Mouse (Mus musculus) embryonic facial prominence, embryonic 11.5 days (tissue): ENCODE measurements at regions not wholly inside any gene's neighbourhood (a gene's known extent, or its start where the extent isn't known, plus 50 kb on each side); places are given as distances from the start of the nearest gene placed in this dataset.

Experiments used
- ATAC-seq: fragments of 200-750 bp; cut with Nextera tagmentation; replicated peaks from 2 replicates; pipeline ENCODE4 v1.8.0; 2017; ENCODE audit warnings: low read depth; ENCODE audit not compliant: insufficient number of reproducible peaks, low FRiP score, low TSS enrichment
- DNase-seq: peaks from one replicate; pipeline ENCODE4 v3.0.0-alpha.2; 2015; ENCODE audit warnings: low spot score
- H3K27ac ChIP-seq: fragments of 300-500 bp; sonication (generic); replicated peaks from 2 replicates; pipeline ENCODE4 v1.5.1; 2014; ENCODE audit warnings: mild to moderate bottlenecking, low read depth, low read length, control low read depth
- H3K27me3 ChIP-seq: fragments of 300-500 bp; sonication (generic); 2 replicates; pipeline ENCODE4 v1.6.1; 2014; ENCODE audit warnings: mild to moderate bottlenecking, low read length, moderate library complexity, mixed read lengths; ENCODE audit not compliant: control insufficient read depth, insufficient read depth
- H3K36me3 ChIP-seq: fragments of 300-500 bp; sonication (generic); replicated peaks from 2 replicates; pipeline ENCODE4 v1.6.1; 2014; ENCODE audit warnings: low read depth, mild to moderate bottlenecking, low read length, moderate library complexity, mixed read lengths; ENCODE audit not compliant: control insufficient read depth, insufficient read depth
- H3K4me1 ChIP-seq: fragments of 300-500 bp; sonication (generic); 2 replicates; pipeline ENCODE4 v1.6.1; 2014; ENCODE audit warnings: low read length, mixed read lengths; ENCODE audit not compliant: control insufficient read depth, insufficient read depth
- H3K4me2 ChIP-seq: fragments of 300-500 bp; sonication (generic); 2 replicates; pipeline ENCODE4 v1.6.1; 2014; ENCODE audit warnings: low read depth, mild to moderate bottlenecking, control low read depth, low read length, moderate library complexity
- H3K4me3 ChIP-seq: fragments of 300-500 bp; sonication (generic); 2 replicates; pipeline ENCODE4 v1.5.1; 2014; ENCODE audit warnings: low read depth, low read length, control low read depth
- H3K9ac ChIP-seq: fragments of 300-500 bp; sonication (generic); replicated peaks from 2 replicates; pipeline ENCODE4 v1.6.1; 2014; ENCODE audit warnings: mild to moderate bottlenecking, control low read depth, low read length
- H3K9me3 ChIP-seq: fragments of 300-500 bp; sonication (generic); replicated peaks from 2 replicates; pipeline ENCODE4 v1.6.1; 2016; ENCODE audit warnings: mild to moderate bottlenecking, low read length, inconsistent platforms, mixed read lengths; ENCODE audit not compliant: control insufficient read depth
- WGBS: fragments of 180-500 bp; shearing (Covaris S2); extraction: QIAGEN DNeasy Blood & Tissue Kit; methylation state at CpG from one replicate; pipeline ENCODE4 v1.1.7; 2014; 5-methylcytosine and 5-hydroxymethylcytosine counted together

DNA sequence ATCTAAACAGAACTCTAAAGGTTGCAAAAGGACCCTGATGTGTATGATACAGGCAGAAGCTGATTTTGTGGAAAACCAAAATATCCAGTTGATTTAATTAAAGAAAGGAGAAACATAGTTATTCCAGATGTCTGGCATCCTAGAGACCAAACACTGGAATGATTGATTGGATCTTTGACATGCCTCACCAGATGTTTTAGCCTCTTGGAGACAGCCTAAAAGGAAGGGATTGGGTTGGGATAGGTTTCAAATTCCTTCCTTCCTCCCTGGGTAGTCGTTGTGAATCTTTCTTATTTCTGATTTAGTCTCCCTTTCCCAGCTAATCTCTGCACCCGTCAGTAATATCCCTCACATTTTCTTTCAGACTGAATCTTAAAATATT is 190.9 kb upstream of the Gm9747 start:
- Histone ChIP-seq H3K9me3 (no peaks in the 10 kb centered on the region), H3K27ac (no peak overlapping the region), H3K4me2 (no peak overlapping the region), H3K4me1 (no peaks in the 10 kb centered on the region), H3K4me3 (no peak overlapping the region), H3K9ac (no peak overlapping the region), H3K36me3 (no peaks in the 10 kb centered on the region), H3K27me3 (no peaks in the 10 kb centered on the region)
- 0 out of 2 replicates have a peak, but pooled peaks have one; percentile 9 for ATAC-seq
- DNase-seq, result peak; percentile 63
- WGBS, result 20% methylated on average over 2 of the region's 2 CpGs

DNA sequence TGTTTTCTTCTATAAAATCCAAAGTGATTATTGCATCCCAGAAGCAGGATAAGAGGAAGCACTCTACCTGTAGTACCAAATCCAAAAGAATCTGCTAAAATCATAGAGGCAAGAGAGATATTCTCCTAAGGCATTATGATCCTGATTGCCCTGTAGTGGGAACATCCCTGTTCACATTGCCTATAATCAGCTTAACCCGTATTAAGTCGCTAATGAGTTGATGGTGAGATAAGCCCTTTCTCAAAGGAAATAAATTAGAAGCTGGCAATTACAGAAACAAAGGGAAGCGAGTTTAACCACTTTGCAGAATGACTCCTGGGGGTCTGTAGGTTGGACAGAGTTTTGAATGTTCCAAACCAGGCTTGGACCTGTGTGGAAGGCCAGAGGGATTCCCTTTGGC is 190.4 kb upstream of the Gm9747 start:
- Histone ChIP-seq H3K27me3 (no peaks in the 10 kb centered on the region), H3K9me3 (no peaks in the 10 kb centered on the region), H3K4me3 (no peak overlapping the region), H3K9ac (no peak overlapping the region), H3K36me3 (no peaks in the 10 kb centered on the region), H3K27ac (no peak overlapping the region), H3K4me2 (no peak overlapping the region), H3K4me1 (no peaks in the 10 kb centered on the region)
- ATAC-seq (no peak), DNase-seq (no peak)
- WGBS, result 39% methylated on average over 3 of the region's 3 CpGs

DNA sequence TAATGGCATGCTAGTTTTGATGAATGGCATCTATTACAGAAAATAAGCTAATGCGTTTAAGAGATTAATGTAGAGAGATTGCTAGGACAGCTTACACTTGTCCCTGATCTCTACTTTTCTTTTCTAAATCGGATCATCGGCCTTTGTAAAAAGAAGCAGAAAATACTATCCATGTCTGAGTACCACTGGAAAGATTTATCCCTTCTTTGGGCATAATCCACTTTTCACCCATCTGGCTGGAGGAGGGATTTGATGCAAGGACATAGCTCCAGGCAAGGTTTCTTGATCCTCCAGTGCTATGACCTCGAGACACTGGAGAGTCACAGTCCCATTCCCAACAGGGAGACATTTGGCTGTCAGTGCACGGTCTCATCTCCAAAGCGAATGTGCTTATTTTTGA is 166.6 kb upstream of the Gm9747 start:
- no peak overlapping the region for H3K4me3 ChIP-seq
- ATAC-seq (no peak), DNase-seq (no peak)
- H3K9me3 ChIP-seq, result no peaks in the 10 kb centered on the region
- no peak overlapping the region for H3K4me2 ChIP-seq
- no peak overlapping the region for H3K27ac ChIP-seq
- no peak overlapping the region for H3K9ac ChIP-seq
- no peaks in the 10 kb centered on the region for H3K4me1 ChIP-seq
- no peaks in the 10 kb centered on the region for H3K27me3 ChIP-seq
- WGBS, result 76% methylated on average over 6 of the region's 6 CpGs
- no peaks in the 10 kb centered on the region for H3K36me3 ChIP-seq

DNA sequence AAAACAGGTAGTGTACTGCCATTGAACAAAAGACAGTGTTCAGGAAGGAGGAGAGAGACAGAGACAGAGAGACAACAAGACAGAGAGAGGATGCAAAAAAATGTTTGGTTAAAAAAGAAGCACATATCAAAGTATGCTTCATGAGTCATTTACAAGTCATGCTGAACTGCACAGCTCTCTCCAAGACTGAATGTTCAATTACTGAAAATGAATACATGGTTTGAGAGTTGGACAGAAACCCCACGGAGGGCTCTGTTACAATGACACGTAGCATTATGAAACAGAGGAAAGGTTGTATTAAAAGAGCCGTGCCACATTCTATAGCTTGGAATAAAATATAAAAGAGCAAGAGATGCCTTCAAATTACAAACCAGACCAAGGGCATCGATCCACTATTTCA is 164.3 kb upstream of the Gm9747 start:
- Histone ChIP-seq H3K27ac (no peak overlapping the region), H3K36me3 (no peaks in the 10 kb centered on the region), H3K9me3 (no peaks in the 10 kb centered on the region), H3K27me3 (no peaks in the 10 kb centered on the region), H3K4me3 (no peak overlapping the region), H3K4me1 (no peaks in the 10 kb centered on the region), H3K9ac (no peak overlapping the region), H3K4me2 (no peak overlapping the region)
- 90% methylated on average over 4 of the region's 4 CpGs for WGBS
- DNase-seq (no peak), ATAC-seq (no peak)

DNA sequence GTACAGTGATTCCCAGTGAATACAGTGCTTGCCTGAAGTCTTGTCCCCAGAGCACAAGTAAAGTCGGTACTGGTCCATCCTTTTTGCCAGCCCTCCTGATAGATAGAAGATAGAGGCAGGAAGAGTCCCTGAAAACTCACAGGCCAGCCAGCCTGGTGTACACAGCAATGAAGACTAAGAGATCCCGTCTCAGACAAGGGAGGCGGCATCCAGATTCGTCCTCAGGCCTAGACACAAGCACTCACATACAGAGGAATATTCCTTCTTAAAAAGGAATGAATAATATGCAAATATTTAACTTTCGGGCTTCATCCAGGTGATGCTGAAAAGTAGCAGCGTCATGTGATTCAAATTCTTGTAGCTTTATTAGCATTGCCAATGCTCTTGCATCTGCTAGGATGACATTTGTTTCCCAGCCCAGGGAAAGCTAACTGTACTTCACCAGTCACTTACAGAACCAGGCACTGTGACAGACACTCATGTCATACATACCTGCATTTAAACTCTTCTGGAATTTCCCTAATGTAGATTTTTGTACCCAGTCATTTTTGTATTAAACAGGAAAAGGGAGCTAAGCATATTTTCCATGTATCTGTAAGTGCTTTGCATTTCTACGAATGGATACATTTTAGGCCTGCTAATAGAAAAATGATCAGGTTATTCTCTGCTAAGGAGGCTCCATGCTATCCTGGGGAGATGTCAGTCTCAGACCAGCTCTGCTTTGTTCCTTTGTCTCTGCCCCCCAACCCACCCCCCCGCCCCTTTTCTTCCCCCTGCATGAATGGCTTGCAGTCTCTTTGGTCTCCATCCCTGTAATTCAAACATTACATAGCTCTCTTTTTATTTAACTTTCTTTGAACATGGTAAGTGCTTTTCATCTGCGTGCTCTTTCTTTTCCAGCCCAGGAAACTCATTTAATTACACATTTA is 162.5 kb upstream of the Gm9747 start:
- no peaks in the 10 kb centered on the region for H3K27me3 ChIP-seq
- WGBS, result 60% methylated on average over 9 of the region's 9 CpGs
- H3K9ac ChIP-seq, result no peak overlapping the region
- no peak for ATAC-seq
- H3K4me3 ChIP-seq, result no peak overlapping the region
- H3K9me3 ChIP-seq, result no peaks in the 10 kb centered on the region
- H3K36me3 ChIP-seq, result no peaks in the 10 kb centered on the region
- no peaks in the 10 kb centered on the region for H3K4me1 ChIP-seq
- no peak for DNase-seq
- H3K27ac ChIP-seq, result no peak overlapping the region
- H3K4me2 ChIP-seq, result no peak overlapping the region

DNA sequence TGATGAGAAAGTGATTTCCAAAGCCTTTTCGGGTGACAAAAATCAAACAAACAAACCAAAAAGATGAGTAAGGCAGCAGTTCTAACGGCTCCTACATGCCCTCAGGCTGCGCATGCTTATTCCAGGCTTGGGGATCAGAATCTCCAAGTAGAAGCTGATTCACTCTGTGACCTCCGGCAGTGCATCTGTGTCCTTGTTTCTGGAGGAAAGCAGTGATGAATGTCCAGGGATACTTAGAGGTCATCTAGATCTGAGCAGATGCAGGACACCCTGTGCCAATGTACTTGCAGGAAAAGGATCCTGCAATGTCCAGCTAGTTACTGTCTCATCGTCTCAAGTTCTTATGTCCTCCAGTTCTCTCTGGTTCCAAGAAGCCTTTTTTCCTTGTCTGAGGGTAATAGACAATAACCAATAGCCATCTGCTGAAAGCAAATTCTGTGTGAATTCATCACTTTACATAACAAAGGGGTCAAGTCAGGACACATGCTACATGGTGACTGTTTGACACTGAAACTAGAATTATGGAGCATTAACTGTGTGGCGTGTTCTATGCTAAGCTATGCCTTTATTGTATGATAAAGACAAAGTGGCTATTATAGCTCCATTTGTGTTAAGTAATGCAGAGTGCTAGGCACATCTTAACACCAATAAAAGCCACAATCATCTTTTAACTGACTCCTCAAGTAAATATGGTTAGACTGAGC is 143.6 kb upstream of the Gm9747 start:
- no peak for DNase-seq
- no peak overlapping the region for H3K9ac ChIP-seq
- H3K27ac ChIP-seq, result no peak overlapping the region
- no peaks in the 10 kb centered on the region for H3K27me3 ChIP-seq
- H3K4me3 ChIP-seq, result no peak overlapping the region
- 70% methylated on average over 6 of the region's 6 CpGs for WGBS
- no peaks in the 10 kb centered on the region for H3K36me3 ChIP-seq
- H3K4me2 ChIP-seq, result no peak overlapping the region
- ATAC-seq, result no peak
- H3K4me1 ChIP-seq, result no peaks in the 10 kb centered on the region
- no peaks in the 10 kb centered on the region for H3K9me3 ChIP-seq

DNA sequence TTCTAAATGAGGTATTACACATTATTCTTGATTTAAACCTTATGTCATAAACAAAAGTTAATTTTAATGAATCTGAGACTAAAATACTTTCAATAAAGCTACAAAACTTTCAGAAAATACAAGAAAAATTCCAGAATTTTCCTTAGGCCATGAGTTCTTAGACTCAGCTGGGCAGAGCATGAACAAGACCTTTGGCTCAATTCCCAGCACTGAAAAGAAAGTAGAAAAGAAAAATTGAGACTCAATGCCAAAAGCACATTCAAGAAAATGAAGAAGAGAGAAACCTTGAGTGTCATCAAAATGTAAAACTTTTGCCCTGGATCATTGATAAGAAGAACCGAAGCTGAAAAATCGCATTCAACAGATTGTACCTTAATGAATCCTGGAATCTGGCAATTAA is 137.8 kb upstream of the Gm9747 start:
- no peak for DNase-seq
- H3K4me2 ChIP-seq, result no peak overlapping the region
- no peak for ATAC-seq
- no peak overlapping the region for H3K9ac ChIP-seq
- no peaks in the 10 kb centered on the region for H3K9me3 ChIP-seq
- WGBS, result 88% methylated on average over 2 of the region's 2 CpGs
- H3K36me3 ChIP-seq, result no peaks in the 10 kb centered on the region
- no peak overlapping the region for H3K4me3 ChIP-seq
- no peak overlapping the region for H3K27ac ChIP-seq
- H3K4me1 ChIP-seq, result no peaks in the 10 kb centered on the region
- no peaks in the 10 kb centered on the region for H3K27me3 ChIP-seq

DNA sequence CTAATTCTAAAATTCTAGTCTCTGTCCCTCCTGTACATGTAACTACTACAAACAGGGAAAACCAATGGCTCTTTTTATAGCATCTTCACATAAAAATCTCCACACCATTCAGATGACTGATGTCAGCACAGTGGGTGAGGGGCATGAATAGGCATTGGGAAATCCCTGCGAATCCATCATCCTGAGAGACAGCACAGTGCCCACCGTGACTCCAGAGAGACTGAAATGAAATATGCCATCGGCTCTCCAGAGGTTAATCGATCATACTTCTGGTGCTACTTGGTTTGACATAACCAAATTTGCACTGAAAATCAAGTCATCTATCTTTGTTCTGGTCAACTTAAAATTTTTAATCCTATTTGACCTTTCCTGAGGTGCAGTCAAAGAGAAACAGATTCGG is 126.2 kb upstream of the Gm9747 start:
- Histone ChIP-seq H3K4me1 (no peaks in the 10 kb centered on the region), H3K36me3 (no peaks in the 10 kb centered on the region), H3K27ac (no peak overlapping the region), H3K9ac (no peak overlapping the region), H3K27me3 (no peaks in the 10 kb centered on the region), H3K9me3 (no peaks in the 10 kb centered on the region), H3K4me2 (no peak overlapping the region), H3K4me3 (no peak overlapping the region)
- DNase-seq, result no peak
- no peak for ATAC-seq
- 78% methylated on average over 5 of the region's 5 CpGs for whole genome bisulfite sequencing
